Mouse (Mus musculus): ENCODE data around the gene Nanos1. TPM values are rescaled to one million over a fixed set of nuclear protein-coding genes. Genes with fewer than 3 reads are reported as not detected.

Nanos1 gene
- 8.1 TPM for polyA plus RNA-seq (2017; shearing (Covaris generic))

DNA sequence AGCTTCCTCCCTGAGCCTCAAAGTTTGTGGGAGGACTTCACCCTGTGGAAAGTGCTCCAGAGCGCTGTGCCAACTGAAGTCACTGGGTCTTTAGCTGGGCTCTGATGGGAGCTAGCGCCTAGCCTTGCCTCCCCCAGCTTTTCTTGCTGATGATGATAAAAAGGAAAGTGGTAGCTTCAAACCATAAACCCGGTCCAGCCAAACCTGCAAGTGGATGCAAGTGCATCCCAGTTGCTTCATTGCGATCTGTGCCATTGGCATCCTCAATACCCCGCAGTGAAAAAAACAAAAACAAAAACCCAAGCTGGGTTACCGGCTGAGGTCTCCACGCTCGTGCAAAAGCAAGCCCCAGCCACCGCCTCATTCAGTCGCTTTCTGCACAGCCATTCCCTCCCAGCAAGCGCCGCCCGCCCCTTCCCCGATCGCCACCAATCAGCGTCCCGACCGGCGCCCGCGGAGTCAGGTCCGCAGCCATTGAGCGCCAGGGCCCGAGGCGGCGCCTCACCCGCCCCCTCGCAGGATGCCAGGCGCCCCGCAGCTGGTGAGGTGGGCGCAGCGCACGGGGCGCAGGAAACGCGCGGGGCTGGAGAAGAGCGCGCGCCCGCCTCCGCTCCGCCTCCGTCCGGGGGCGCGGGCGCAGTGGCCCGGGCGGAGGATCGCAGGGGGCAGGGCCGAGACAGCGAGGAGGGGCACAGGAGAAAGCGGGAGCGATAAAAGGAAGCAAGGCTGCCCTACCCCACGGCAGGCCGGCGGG lies at the start of gene Nanos1:
Gene Nanos1, plus strand, starts transcription at position 550 of the 754 bp plus-strand sequence.

DNA sequence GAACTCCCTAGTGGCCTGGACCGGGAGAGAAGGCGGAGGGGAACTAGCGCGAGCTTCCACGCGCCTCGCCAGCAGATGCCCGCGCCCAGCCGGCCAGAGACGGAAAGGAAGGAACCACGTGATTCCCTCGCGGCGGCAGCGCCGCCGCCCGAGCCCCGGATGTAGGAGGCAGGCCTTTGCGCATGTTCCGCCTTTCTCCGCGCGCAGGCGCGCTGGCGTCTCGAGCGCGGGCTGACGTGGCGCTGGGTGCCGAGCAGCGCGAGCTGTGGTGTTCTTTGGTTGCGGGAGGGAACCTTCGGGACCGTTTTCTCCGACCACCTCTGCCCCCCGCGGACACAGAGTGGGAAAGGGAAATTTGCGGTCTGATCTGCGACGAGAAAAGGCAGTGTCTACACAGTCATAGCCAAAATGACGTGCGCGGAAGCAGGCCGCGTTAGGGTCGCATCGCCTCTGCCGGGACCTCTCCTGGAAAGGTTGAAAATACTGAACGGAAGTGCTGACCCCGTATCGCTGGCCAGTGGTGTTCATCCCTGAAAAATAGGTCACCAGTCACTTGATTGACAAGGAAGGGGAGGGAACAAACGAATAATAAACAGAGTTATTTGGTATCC lies 34.9 kb downstream of the Nanos1 start, which contains the start of gene Eif3a:
Gene Eif3a, minus strand, starts transcription at position 108 of the 611 bp plus-strand sequence.

Other genes starting within 250 kb of the Nanos1 start
- gene Cacul1, start 175.0 kb upstream of the Nanos1 start, polyA plus RNA-seq (2017; shearing (Covaris generic)) = 45.8 TPM
- gene Eif3a, start 34.7 kb downstream of the Nanos1 start, polyA plus RNA-seq (2017; shearing (Covaris generic)) = 129 TPM
- gene Fam45a, start 55.6 kb downstream of the Nanos1 start, polyA plus RNA-seq (2017; shearing (Covaris generic)) = 25.9 TPM
- 3.5 TPM for gene Sfxn4, start 105.5 kb downstream of the Nanos1 start, polyA plus RNA-seq (2017; shearing (Covaris generic))
- 62.5 TPM for gene Prdx3, start 118.6 kb downstream of the Nanos1 start, polyA plus RNA-seq (2017; shearing (Covaris generic))
- 2.7 TPM for gene Grk5, start 133.8 kb downstream of the Nanos1 start, polyA plus RNA-seq (2017; shearing (Covaris generic))